Mouse (Mus musculus): ENCODE results near the gene Anp32a.

The Anp32a gene

DNA sequence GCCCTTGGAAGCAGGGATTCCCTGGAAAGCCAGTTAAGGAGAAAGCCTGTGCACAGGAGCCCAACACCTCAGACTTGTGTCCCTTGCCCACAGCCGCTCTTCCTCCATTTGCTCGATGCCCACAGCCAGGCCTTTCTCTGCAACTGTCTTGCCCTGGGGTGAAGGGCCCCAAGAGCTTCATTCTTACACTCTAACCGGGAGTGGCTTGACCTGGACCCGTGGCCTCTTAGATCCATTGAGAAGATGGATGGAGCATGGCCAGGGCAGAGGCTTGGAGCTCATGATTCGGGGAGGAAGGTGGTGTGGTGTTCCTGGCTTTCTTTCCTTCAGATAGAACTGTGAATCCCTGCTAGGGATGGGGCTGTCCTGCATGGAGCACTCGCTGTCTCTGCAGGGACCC lies 28.1 kb downstream of the Anp32a start:
- DNase-seq (ENCODE audit: low read depth) = no peak

- DNase-seq (ENCODE audit: low read depth) = no peak
Observed at GRCm38 (mm10) chr9:62370186-62370585, 29.1 kb downstream of the Anp32a start.

- no peak for DNase-seq (ENCODE audit: low read depth)
Observed at GRCm38 (mm10) chr9:62370648-62371280, 29.7 kb downstream of the Anp32a start.

DNA sequence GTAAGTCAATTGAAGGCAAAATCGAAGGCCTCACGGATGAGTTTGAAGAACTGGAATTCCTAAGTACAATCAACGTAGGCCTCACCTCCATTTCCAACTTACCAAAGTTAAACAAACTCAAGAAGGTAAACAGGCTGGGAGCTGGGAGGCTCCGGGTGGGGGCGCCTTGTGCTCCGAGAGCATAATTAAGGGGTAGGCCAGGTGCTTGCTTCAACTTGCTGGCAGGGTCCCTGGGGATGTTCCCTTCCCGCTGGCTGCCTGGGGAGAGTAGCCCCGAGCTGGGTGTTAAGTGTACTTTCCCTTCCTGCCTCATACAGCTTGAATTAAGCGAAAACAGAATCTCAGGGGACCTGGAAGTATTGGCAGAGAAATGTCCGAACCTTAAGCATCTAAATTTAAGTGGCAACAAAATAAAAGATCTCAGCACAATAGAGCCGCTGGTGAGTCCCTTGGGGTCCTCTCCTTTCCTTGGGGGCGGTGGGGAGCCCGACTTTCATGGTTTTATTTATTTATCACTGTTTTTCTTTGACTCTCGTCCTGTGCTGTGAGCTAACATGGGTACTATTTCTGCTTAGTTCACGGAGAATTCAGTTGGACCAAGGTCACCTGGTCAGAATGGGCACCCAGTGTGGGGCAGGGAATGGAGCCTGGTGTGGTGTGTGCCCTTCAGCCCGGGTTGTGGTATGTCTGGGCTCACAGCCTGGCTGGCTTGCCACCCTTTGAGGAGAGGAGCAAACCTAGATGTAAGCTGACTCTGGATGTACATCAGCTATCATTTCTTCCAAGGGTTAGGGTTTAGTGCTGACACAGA lies 30.9 kb downstream of the Anp32a start:
- DNase-seq (ENCODE audit: low read depth) = no peak

DNA sequence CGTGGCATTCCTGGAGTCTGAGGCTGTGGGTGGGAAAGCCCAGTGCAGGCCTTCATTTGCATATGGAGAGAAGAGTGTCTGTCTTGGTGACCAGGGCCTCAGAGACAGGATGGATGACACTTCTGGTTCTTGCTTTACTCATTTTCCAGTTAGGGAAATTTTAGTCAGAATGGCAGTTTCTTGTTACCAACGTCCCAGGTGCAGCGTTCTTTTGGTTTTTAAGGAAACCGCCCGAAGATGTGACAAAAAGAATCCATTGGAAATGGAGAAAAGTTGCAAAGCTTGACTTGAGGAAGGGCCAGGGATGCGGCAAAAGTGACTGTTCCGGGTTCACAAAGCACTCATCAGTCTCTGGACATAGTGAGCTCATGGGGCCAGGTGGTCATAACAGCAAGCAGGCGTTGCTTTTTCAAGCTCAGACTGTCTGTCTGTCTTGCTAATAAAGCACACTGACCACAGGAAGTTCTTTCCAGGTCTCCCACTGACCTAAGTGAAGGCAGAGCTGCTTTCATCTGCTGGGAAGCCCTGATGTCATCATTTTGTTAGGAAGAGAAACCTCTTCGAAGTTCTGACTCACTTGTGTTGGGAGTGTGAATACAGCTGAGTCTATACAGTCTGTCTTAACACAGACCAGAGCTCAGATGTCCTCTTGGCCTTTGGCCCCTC lies 31.6 kb downstream of the Anp32a start:
- DNase-seq (ENCODE audit: low read depth) = no peak

DNA sequence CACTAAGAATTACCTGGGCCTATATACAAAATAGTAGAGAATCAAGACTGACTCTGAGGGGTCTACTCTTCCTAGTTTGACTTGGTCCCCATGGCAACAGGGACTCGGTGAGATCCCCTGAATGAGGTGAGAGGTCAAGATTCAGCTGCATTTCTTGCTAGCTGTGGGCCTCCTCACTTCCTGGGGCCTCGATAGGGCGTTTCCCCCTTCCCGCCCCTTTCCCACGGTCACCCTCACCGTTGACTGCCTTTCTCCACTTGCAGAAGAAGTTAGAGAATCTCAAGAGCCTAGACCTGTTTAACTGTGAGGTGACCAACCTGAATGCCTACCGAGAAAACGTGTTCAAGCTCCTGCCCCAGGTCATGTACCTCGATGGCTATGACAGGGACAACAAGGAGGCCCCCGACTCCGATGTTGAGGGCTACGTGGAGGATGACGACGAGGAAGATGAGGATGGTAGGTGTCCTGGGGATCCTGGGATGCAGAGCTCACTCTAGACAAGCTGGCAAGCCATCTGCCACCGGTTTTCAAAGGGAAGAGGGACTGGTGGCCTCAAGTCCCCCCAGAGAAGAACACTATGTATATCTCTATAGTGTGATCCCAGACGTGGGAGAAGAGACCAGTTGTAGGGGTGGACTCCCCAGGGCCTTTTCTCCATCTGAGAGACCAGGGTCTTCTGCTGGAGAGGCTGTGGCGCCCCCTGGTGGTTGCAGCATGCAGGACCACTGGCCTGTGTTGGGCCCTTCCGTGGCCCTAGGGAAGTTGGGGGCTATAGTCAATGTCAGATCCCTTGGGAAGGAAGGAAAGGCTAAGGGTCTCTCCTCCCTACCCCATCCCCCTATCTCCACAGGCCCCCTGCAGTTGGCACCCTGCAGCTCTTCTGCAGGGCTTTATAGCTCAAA lies 32.4 kb downstream of the Anp32a start:
- DNase-seq (ENCODE audit: low read depth) = peak; percentile 83

- no peak for DNase-seq (ENCODE audit: low read depth)
Observed at GRCm38 (mm10) chr9:62374276-62374675, 33.2 kb downstream of the Anp32a start.

GRCm38 (mm10) chr9:62377897-62378296 lies 36.8 kb downstream of the Anp32a start:
- no peak for DNase-seq (ENCODE audit: low read depth)

DNA sequence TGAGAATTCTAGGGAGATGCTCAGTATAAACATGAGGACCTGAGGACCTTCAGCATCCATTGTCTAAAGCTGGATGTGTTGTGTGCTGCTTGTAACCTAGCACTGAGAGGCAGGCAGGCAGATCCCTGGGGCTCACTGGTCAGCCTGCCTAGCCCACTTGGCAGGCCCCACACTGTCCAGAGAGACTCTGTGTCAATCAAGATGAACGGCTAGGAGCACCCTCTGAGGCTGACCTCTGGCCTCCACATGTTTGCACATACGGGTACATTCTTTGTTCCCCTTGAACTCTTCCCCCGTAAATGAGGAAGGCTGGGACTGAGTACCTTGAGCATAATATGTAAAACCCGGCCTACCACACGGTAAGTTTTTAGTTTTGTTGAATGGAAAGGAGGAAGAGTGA lies 39.3 kb downstream of the Anp32a start:
- DNase-seq (ENCODE audit: low read depth) = no peak

DNA sequence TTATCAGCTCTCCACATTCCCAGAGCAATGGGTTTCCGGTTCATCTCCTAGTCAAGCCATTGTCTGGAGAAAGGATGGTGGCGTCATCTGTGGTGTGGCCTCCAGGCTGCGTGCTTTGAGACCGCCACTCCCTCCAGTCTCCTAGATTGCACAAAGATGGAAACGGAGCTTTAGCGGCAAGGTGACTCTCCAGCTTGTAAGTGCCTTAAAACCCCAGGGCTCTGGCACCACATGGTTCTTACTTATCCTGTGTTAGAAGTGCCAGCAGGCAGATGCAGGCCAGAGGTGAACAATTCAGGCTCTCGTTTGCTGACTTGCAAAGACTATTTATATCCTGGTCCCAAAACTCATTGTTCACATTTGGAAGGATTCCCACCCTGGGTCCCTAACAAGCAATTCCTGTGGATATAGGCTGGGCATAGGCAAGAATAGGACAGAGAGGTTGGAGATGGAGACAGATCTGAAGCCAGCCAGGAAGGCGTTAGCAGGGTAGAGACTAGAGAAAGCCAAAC lies 40.4 kb downstream of the Anp32a start:
- no peak for DNase-seq (ENCODE audit: low read depth)

GRCm38 (mm10) chr9:62382519-62383084 lies 41.5 kb downstream of the Anp32a start:
- DNase-seq (ENCODE audit: low read depth) = no peak

DNA sequence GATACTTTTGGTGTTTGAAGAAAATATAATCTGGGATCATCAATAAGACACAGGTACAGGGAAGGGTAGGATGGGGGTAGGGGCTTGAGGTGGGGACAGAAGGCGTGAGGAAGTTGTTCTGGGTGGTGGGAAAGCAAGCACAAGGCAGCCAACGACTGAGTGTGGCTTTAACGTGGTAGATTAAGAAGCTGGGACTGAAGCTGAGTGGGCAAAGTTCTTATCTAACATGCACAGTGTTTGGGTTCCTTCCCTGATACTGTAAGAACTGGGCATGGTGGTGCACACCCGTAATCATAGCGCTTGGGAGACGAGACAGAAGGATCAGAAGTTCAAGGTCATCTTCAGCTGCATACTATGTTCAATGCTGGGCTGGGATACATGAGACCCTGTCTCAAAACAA lies 44.0 kb downstream of the Anp32a start:
- DNase-seq (ENCODE audit: low read depth) = no peak

DNA sequence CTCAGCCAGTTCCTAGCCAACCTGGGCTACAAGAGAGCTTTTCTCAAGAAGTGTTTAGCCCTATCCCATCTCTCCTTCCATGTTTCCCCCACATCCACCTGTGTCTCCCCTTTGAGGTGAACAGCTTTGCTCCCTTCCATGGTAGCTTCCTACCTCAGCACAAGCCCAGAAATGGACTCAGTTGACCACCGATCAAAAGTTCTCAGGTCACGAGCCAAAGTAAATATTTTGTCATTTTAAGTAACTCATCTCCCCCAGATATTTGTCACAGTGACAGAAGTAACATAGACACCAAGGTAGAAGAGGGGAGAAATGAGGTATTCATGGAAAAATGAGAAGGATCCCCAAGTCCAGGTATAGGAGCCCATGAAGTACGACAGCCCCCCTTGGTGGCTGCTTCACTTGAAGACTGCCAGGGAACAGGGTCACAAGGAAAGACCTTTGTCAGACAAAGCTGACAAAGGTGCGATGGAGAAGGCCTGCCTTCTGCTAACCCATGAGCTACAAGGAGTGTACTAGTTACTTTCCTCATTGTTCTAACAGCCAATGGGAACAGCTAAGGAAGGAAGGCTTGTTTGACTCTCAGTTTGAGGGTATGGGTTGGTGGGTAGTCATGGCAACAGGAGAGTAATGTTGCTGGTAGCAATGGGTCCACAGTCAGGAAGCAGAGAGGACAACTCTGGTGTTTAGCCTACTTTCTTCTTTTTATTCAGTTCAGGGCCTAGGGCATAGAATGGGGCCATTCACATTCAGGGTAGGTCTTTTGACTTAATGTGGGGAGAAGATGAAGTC lies 44.8 kb downstream of the Anp32a start:
- no peak for DNase-seq (ENCODE audit: low read depth)

GRCm38 (mm10) chr9:62389735-62390134 lies 48.6 kb downstream of the Anp32a start:
- DNase-seq (ENCODE audit: low read depth) = no peak

DNA sequence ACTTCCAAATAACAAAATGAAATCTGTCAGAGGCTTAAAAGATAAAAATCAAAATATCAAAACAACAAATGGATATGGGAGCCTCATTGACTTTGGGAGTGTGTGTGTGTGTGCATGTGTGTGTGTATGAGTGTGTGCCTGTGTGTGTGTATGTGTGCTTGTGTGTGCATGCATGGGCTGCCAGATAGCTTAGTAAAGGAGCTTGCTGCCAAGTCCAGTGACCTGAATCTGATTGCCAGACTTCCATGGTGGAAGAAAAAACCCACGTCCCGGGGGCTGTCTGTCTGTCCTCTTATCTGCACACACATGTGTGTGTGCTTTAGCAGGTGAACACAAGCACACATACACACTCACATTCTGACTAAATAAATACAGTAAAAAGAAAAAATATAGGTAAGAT lies 52.4 kb downstream of the Anp32a start:
- DNase-seq (ENCODE audit: low read depth) = no peak

GRCm38 (mm10) chr9:62394163-62394562 lies 53.1 kb downstream of the Anp32a start:
- no peak for DNase-seq (ENCODE audit: low read depth)

DNA sequence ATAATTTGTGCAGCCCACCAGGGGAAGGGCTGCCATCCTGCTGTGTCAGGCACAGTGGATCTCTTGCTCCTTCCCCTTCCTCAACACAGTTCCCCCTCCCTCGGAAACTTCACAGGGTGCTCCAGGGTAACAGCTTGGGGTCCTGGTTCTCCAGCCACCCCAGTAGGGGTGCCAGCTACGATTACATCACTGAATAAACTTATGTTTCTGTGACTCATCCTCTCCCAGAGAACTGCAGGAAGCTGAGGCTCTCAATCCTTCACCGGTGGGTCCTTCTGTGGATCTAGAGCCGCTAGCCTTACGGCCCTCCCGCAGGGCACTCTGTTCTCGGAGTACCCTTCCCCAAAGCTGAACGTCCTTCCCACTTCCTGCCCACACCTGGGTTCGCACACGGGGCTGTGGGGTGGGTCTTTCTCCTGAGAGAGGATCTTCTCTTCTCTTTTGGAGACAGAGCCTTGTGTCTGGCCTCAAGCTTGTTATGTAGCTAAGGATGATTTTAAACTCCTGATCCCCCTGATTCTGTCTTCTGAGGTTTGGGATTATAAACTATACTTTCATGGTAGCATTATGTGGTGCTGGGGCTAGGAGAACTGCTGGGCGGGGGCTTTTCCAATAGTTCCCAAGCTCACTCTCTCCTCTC lies 59.6 kb downstream of the Anp32a start:
- DNase-seq (ENCODE audit: low read depth) = no peak

- no peak for DNase-seq (ENCODE audit: low read depth)
Observed at GRCm38 (mm10) chr9:62401589-62401988, 60.5 kb downstream of the Anp32a start.

DNA sequence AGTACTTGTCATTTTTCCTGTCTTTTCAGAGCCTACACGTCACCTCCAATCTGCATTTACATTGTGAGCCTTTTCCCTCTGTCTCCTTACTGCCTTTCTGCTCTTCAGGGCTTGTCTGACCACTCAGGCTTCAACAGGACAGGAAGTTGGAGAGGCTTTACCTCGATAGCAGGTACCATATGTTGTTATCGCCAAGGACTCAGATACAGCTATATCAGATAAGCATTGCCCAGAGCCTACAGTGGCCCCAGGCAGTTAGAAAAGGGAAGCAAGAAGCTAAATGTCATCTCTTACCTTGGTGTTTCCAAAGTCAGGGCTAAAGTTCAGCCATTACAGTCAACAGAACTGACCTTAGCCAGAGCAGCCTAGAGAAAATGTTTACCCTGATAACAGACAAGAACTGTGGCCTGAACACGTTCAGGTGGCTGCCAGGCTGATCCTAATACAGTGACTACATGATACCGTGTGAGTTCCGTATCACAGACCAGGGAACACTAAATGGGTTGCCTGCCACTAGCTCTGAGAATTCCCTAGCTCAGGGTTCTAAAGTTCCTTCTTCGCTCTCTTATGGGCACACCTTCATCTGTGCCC lies 65.4 kb downstream of the Anp32a start:
- no peak for DNase-seq (ENCODE audit: low read depth)
